Mouse (Mus musculus): ENCODE data around the gene Scml4.
A peak's percentile ranks its signal among the peaks of the same experiment; 100 is the strongest.

The Scml4 gene

DNA sequence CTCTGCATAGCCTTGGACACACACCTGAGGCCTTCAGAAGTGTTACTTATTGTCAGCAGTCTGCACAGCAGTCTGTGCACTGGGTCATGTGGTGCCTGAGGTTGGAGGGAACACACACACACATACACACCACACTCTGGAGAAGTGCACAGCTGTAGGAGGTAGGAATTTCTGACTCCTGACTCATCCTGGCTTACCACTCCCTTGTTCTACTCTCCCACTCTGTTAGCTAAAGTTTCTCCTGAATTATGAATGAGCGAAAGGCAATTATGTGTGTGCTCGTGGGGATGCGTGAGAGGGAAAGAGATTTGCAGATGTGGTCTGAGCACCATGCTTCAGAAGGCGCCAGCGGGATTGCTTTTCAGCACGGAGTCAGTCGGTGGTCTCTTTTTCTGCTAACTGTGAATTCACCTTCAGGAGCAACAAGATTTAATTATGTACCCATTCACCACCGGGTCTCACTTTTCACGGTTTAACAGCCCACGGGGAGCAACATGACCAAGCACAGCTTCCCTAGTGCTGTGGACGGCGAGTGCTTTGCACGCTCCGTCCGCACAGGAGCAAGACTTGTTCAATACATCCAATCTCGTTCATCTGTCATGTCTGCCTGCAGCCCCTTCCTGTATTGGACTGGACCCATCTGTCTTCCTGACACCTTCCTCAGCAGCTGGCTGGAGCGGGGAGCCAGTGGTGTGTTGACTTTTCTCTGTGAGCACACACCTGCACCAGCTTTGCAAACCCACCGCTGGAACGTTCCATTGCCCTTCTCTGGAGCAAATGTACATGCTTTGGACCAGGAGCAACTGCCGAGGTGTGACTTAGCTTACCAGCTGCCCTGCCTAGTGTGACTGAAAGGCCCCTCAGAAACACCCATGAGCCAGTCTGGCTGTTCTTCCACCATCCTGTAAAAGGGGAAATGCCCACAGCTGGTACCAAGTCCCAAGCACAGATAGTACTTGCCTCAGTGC, 91.2 kb downstream of the Scml4 start:
- DNase-seq (ENCODE audit: low spot score), result no peak

- no peak for DNase-seq (ENCODE audit: low spot score)
Observed at GRCm38 (mm10) chr10:42952046-42952420, 91.9 kb downstream of the Scml4 start.

- no peak for DNase-seq (ENCODE audit: low spot score)
Observed at GRCm38 (mm10) chr10:42953601-42954000, 93.4 kb downstream of the Scml4 start.

DNA sequence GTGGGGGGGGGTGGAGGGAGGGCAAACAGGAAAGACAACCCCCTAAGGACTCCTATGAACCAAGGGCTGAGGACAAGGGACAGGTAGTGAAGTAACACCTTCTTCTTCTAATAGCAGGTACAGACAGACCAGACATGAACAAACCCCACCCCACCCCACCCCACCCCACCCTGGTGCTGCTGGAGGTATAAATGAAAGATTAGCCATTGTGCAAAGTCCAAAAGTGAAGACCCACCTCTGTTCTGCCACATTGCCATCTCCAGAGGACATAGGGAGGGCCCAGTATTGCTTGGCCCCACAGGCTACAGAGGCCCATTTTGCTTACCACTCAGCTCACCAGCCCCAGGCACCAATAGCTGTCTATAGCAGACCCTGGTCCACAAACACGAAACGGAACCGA, 95.0 kb downstream of the Scml4 start:
- DNase-seq (ENCODE audit: low spot score), result no peak

DNA sequence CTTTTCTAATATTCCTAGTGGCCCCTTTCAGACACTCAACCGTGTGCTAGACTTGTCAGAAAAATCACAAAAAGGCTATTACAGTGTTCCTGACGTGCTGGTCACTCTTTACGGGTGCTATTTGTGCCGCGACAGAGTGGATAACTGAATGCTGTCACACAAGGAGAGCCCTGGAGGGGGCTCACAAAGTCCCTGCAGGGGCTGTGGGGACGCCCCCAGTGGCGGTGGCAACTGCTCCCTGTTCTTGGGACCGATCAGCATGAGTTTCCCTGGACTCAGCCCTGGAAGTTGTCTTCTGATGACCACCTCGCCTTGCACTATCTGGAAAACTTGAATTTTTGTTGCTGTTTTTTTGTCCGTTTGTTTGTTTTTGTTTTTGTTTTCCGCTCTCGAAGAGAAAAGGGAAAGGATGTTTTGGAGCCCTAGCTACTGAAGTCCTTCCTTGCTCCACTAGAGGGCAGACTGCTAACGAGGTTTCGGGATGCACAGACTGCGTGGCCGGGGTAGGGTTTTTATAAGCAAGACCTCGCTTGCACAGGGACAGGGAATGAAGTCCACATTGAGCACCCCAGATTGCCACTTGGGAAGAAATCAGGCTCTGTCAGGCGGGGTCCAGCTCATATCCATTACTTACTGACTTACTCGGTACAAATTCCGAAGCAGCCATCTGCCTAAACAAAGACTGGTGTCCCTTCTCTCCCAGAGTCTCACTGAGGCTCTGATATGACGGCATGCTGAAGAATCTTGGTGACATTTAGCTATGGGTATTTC, 97.9 kb downstream of the Scml4 start:
- DNase-seq (ENCODE audit: low spot score), result peak; percentile 23

- DNase-seq (ENCODE audit: low spot score), result no peak
Observed at GRCm38 (mm10) chr10:42958686-42959085, 98.5 kb downstream of the Scml4 start.

DNA sequence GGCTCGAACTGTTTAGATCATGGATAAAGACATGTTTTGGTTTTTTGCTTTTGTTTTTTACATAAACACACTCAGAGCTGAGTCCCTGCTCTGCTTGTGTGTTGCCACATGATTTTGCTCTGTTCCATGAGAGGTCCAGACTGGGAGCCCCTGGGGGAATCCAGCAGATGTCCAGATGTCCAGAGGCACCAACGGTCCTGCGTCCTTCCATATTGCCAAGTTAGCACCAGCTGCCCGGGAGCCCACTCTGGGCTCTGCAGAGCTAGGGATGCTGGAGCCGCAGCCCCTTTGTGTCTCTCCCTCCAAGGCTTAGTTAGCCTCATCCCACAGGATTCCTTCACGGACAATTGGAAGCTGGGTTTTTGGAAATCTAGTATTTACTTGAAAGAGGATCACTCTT, 101.6 kb downstream of the Scml4 start:
- DNase-seq (ENCODE audit: low spot score), result no peak

DNA sequence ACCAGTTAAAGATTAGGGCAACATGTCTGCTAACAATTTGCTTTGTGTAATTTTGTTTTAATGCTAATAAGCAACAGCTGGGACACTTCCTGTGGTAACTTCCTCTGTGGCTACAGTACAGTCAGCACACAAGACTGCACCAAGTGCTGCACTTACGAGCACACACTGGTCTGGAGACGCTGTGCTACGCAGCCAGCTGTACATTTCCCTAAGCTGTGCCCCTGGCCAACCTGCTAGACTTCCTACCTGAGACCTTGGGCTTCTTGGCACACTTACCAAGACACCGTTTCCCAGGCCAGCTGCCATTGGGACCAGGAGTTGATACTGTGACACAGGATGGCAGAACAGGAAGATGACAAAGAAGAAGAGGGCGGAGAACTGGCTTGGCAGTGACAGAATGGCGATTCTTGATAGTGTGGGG, 102.0 kb downstream of the Scml4 start:
- DNase-seq (ENCODE audit: low spot score), result no peak

DNA sequence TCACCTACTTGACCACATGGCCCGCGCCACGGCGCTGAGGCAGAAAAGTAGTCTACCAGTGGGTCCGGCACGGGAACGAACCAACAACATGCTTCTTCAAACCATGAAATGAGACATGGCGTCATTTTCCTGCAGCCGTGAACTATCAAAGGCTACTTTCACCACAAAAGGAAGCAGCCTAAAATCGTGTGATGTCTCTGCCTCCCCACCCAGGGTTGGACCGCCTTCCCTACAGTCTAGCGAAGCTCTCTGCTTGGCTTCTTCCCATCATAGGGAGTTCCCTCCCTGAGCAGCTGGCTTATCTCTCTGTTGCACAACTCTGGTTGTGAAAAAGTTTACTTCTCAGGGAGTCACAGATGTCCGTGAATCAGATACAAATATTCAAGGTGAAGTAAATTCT, 102.5 kb downstream of the Scml4 start:
- peak; percentile 9 for DNase-seq (ENCODE audit: low spot score)

DNA sequence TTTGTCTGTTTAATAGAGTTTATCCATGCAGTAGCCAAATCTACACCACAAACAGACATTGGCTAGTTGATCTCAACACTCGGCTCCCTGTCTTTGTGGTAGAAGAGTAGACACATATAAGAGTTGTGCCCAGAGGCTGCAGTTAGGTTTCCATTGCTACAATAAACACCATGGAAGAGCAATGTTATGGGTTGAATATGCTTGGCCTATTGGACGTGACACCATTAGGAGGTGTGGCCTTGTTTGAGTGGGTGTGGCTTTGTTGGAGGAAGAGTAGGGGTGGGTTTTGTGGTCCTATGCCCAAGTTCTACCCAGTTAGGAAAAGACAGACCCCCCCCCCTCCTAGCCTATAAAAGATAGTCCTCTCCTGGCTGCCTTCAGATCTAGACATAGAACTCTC, 102.9 kb downstream of the Scml4 start:
- no peak for DNase-seq (ENCODE audit: low spot score)

GRCm38 (mm10) chr10:42968332-42968731, 108.2 kb downstream of the Scml4 start:
- DNase-seq (ENCODE audit: low spot score), result no peak

DNA sequence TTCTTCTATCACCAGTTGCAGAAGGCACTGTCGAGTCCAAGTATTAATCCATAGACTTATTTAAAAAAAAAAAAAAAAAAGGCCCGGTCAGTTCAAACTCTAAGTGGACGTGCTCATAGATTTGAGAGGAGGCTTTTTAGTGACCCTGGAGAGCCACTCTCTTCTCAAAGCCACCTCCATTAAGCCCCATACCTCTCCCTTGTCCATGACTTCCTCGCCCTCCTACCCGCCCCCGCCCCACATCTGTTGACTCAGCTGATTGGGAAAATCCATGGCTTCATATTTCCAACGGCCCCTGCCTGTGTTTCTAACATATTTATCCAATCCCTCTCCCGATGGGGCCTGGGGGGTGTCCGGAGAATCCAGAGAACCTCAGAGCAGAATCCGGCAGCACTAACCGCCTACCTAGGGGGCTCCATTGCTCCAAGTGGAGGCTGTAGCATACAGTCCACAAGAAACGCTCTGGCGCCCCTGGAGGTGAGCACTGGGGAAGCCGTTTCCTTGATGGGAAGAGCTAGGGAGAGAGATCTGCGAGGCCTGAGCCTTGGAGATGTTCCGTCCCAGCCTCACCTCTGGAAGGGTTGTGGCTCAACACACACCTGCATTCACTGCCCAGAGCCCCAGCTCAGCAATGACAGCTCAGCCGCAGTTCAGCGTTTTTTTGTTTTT, 112.5 kb downstream of the Scml4 start:
- DNase-seq (ENCODE audit: low spot score), result peak; percentile 11

DNA sequence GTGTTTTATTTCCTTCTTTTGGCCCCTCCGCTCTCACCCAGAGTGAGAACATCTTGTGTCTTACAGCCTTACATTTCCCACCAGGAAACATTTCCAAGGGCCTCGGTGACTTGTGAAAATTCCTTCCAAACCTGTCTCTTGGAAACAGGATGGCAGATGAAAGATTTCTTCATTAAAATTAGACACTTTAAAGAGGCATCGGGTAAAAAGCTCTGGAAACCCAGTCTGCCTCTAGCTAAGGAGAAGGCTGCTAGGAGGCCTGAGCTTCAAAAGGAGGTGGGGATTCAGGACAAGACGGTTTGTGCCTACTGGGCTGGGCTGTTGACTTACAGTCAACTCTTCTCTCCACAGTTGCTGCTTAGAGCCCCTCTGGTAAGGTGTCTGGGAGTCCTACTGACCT, 113.4 kb downstream of the Scml4 start:
- DNase-seq (ENCODE audit: low spot score), result no peak

DNA sequence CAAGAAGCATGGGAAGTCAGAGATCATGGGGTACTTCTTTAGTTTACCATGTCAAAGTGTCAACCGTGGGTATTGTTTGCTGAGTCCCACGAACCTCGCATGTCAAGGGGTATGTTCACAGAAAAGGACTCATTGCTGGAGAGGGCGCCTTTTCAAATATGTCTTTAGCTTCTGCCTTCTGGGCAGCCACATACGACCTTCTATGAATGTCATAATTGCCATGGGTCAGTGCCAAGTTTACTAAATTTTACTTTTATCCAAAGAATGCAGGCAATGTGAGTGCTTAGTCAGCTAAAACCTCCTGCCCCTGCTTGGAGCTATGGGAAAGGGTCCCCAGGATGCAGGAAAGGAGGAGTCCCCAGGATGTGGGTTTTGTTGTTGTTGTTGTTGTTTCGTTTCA, 116.4 kb downstream of the Scml4 start:
- DNase-seq (ENCODE audit: low spot score), result no peak

DNA sequence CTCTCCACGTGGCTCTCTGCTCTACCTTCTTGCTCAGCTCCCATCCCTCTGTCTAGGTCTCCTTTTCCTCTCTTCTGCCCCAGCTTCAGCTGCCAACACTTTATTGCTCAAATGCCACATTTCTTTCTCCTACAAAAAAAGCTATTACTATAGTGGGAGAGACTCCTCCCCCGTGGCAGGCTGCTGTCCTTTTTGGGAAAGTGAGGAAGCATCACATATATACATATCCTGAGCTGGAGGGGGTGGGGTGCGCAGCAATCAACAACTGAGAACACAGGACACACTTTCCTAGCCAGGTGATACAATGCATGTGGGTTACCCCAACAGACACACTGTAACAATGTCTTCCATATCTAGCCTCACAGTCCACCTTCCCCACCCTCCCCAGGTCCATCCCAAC, 118.2 kb downstream of the Scml4 start:
- no peak for DNase-seq (ENCODE audit: low spot score)

- DNase-seq (ENCODE audit: low spot score), result no peak
Observed at GRCm38 (mm10) chr10:42980999-42981757, 121.0 kb downstream of the Scml4 start.

- no peak for DNase-seq (ENCODE audit: low spot score)
Observed at GRCm38 (mm10) chr10:42984886-42985285, 124.7 kb downstream of the Scml4 start.

GRCm38 (mm10) chr10:42987594-42988052, 127.5 kb downstream of the Scml4 start:
- no peak for DNase-seq (ENCODE audit: low spot score)

DNA sequence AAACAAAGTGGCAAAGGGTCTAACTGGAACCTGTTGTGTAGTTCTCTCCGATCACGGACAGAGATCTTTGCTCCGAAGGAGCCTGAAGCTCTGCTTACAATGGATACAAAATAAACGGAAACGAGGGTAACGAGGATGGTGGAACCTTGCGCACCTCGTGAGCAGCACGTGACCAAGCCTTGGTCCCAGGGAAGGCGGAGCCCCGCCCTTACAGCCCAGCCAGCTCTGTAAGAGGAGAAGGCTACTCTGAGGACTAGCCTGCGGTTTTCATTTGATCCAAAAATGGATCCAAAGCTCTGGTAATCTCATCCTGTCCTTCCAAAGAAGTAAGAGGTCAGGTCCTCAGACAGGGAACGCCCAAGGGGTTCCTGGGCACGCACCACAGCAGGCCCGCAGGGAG, 128.5 kb downstream of the Scml4 start:
- DNase-seq (ENCODE audit: low spot score), result no peak

DNA sequence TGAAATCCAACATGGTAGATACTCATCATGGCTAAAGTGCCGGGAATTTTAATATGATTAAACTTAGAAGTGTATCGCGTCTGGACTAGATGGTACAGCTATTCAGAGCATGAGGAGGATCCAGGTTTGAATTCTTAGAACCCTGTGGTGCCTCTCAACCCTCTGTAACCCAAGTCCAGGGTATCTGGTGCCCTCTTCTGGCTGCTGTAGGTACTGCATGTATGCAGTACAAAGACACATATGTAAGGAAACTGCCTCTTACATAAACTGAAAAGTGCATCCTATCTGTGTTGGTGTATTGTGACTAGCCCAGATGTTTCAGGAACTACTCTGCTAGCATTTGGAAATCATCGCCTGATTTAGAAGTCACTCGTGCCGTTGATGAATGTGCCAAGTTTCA, 129.7 kb downstream of the Scml4 start:
- DNase-seq (ENCODE audit: low spot score), result peak; percentile 45

- DNase-seq (ENCODE audit: low spot score), result no peak
Observed at GRCm38 (mm10) chr10:42991018-42991417, 130.8 kb downstream of the Scml4 start.

DNA sequence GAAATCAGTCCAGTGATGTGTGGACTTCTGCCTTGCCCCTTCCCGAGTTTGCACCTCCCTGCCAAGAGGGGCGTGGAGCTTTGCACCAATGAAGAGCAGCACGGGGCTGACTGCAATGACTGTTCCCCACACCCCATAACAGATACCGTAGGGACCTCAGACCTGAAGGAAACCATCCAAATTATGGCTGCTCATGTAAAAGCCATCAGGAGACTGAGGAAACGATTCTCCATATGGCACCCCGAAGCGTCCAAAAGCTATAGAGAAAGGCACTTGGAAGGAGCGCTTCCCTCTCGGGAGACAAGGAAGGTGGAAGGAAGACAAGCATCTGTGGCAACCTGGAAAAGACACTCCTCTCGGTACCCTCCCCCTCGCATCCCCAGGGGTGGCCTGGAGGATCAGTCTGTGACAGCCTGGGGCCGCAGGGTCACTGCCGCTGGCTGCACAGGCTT, 134.2 kb downstream of the Scml4 start:
- DNase-seq (ENCODE audit: low spot score), result no peak
